Mouse (Mus musculus) spleen, adult 2 months (tissue): ENCODE measurements at regions not wholly inside any gene's neighbourhood (a gene's known extent, or its start where the extent isn't known, plus 50 kb on each side); places are given as distances from the start of the nearest gene placed in this dataset.

Experiments
- DNase-seq, 2 experiments: peaks; one replicate each; pipeline versions ENCODE4 v3.0.0 to v3.0.0-alpha.2; 2012 to 2021; ENCODE audit warnings: low spot score in 2 of 2, low read depth in 1 of 2
- H3K27ac ChIP-seq: fragments of 200-500 bp; 2 replicates; pipeline ENCODE4 v1.5.1; 2012; ENCODE audit warnings: low read length, inconsistent platforms; ENCODE audit not compliant: insufficient read depth
- H3K27me3 ChIP-seq: fragments of 200-500 bp; 2 replicates; pipeline ENCODE4 v1.6.1; 2012; ENCODE audit warnings: mild to moderate bottlenecking, moderate library complexity, low read length, inconsistent platforms; ENCODE audit not compliant: control insufficient read depth, insufficient read depth
- H3K36me3 ChIP-seq: fragments of 200-500 bp; 2 replicates; pipeline ENCODE4 v1.6.1; 2012; ENCODE audit warnings: mild to moderate bottlenecking, low read length, inconsistent platforms; ENCODE audit not compliant: control insufficient read depth, insufficient read depth
- H3K4me1 ChIP-seq: fragments of 200-500 bp; 2 replicates; pipeline ENCODE4 v1.6.1; 2011; ENCODE audit warnings: inconsistent platforms; ENCODE audit not compliant: control insufficient read depth, insufficient read depth, insufficient read length
- H3K4me3 ChIP-seq: fragments of 200-500 bp; 2 replicates; pipeline ENCODE4 v1.5.1; 2011; ENCODE audit warnings: mild to moderate bottlenecking, inconsistent platforms; ENCODE audit not compliant: insufficient read depth, insufficient read length; ENCODE audit errors: extremely low read depth
- CTCF ChIP-seq: fragments of 200-500 bp; IDR thresholded peaks from 2 replicates; pipeline ENCODE4 v1.5.1; 2011; ENCODE audit warnings: mild to moderate bottlenecking, inconsistent platforms; ENCODE audit not compliant: insufficient read depth, insufficient read length, insufficient replicate concordance; ENCODE audit errors: extremely low read depth
- POLR2A ChIP-seq: fragments of 200-500 bp; IDR thresholded peaks from 2 replicates; pipeline ENCODE4 v1.6.1; 2011; ENCODE audit warnings: low read depth, low read length, inconsistent platforms
- WGBS: fragments of 180-500 bp; shearing (Covaris S2); methylation state at CpG from one replicate; pipeline ENCODE4 v1.1.7; 2018; 5-methylcytosine and 5-hydroxymethylcytosine counted together

GRCm38 (mm10) chr12:106308291-106308955 is 298.4 kb downstream of the Vrk1 start:
- peak overlapping the region; percentile 66 for H3K27ac ChIP-seq
- 32% methylated on average over 12 of the region's 12 CpGs for WGBS
- H3K36me3 ChIP-seq, result no peaks in the 10 kb centered on the region
- TF ChIP-seq POLR2A, result no peak
- no peak for TF ChIP-seq CTCF
- no peaks in the 10 kb centered on the region; the same call in 1 of the 2 replicates for H3K4me1 ChIP-seq
- no peaks in the 10 kb centered on the region for H3K27me3 ChIP-seq
- H3K4me3 ChIP-seq, result no peak overlapping the region
- DNase-seq, result no peak

GRCm38 (mm10) chr12:106308956-106309610 is 299.1 kb downstream of the Vrk1 start:
- no peaks in the 10 kb centered on the region for H3K36me3 ChIP-seq
- WGBS, result 77% methylated on average over 25 of the region's 25 CpGs
- no peak overlapping the region; the same call in 1 of the 2 replicates for H3K4me3 ChIP-seq
- DNase-seq, result no peak
- TF ChIP-seq POLR2A, result no peak
- no peak for TF ChIP-seq CTCF
- H3K4me1 ChIP-seq, result no peaks in the 10 kb centered on the region; the same call in 1 of the 2 replicates
- peak overlapping the region; percentile 30 for H3K27ac ChIP-seq
- H3K27me3 ChIP-seq, result no peaks in the 10 kb centered on the region

- Histone ChIP-seq H3K36me3 (no peaks in the 10 kb centered on the region), H3K4me1 (no peaks in the 10 kb centered on the region; the same call in 1 of the 2 replicates), H3K4me3 (no peak overlapping the region; the same call in 1 of the 2 replicates), H3K27ac (peak overlapping the region; percentile 89), H3K27me3 (no peaks in the 10 kb centered on the region)
- TF ChIP-seq POLR2A, result no peak
- no peak for TF ChIP-seq CTCF
- no peak for DNase-seq
- WGBS, result 53% methylated on average over 6 of the region's 6 CpGs
Measured at GRCm38 (mm10) chr12:106310171-106310570, 300.1 kb downstream of the Vrk1 start.

DNA sequence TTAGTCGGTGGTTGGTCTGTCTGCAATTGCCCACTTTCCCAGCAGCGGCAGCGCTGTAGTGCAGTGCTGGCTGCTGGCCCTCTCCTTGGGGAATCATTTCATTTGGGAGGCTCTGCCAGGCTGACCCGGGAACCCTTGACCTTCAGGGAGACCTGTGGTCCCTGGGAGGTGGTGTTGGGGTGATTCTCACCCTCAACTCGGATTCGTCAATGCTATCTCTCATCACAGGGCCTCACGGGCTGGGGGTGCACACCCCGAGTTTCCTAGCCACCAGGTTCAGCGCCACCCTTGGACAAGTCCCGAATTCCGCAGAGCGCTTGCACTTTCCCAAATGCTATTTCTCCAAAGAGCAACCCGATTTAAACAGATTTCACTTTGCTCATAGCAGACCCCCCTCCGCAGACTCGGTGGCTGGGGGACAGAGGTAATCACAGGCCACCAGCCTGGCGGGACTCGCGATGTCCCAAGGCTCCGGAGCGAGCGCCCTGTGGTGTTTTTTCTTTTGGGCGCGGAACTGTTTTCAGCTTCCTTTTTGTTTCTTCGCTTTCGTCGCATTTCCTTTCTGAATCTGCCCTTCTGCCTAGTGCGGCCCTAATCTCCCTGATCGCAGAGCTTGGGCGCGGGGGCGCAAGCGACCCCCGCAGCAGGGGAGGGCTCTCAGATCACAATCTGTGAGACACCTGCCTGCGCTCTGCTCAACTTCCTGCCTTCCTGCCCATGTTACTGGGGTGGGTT is 300.7 kb downstream of the Vrk1 start:
- H3K27me3 ChIP-seq, result no peaks in the 10 kb centered on the region
- no peaks in the 10 kb centered on the region; the same call in 1 of the 2 replicates for H3K4me1 ChIP-seq
- no peak for TF ChIP-seq POLR2A
- peak in 1 of 2 experiments; percentile 15 for DNase-seq
- 3% methylated on average over 34 of the region's 34 CpGs for WGBS
- H3K4me3 ChIP-seq, result peak overlapping the region; percentile 28; the same call in 1 of the 2 replicates
- H3K27ac ChIP-seq, result peak overlapping the region; percentile 89
- no peaks in the 10 kb centered on the region for H3K36me3 ChIP-seq

DNA sequence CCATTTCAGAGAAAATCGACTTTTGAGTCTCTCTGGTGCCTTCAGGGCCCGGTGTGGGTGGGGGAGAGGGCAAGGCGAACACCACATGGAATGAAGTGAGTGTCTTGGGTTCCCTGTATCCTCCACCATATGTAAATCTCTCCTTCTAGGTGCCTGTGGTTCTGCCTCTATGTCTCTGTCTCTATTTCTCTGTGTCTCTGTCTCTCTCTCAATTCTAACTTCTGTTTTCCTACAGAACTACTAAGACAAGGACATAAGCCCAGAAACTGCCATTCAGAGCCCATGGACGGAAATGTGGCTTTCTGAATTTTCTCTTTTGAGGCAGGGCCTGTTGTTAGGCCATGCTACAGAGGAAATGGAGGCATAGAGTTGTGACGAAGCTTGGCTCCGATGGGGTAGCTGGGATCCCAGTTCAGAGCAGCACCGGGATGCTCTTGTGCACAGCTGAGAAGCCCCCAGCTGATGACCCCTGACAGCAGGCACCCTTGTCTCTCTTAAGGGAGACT is 301.3 kb downstream of the Vrk1 start:
- H3K4me1 ChIP-seq, result no peaks in the 10 kb centered on the region; the same call in 1 of the 2 replicates
- H3K27ac ChIP-seq, result peak overlapping the region; percentile 89
- 40% methylated on average over 7 of the region's 7 CpGs for WGBS
- H3K36me3 ChIP-seq, result no peaks in the 10 kb centered on the region
- no peak overlapping the region for H3K4me3 ChIP-seq
- no peaks in the 10 kb centered on the region for H3K27me3 ChIP-seq
- no peak for TF ChIP-seq CTCF
- no peak for TF ChIP-seq POLR2A
- DNase-seq, result no peak

- WGBS, result 88% methylated on average over 17 of the region's 17 CpGs
- no peak for DNase-seq
- no peak for TF ChIP-seq CTCF
- no peak for TF ChIP-seq POLR2A
- H3K4me3 ChIP-seq, result no peak overlapping the region
- peak overlapping the region; percentile 89 for H3K27ac ChIP-seq
- no peaks in the 10 kb centered on the region; the same call in 1 of the 2 replicates for H3K4me1 ChIP-seq
- H3K27me3 ChIP-seq, result no peaks in the 10 kb centered on the region
- H3K36me3 ChIP-seq, result no peaks in the 10 kb centered on the region
Measured at GRCm38 (mm10) chr12:106311831-106312600, 302.0 kb downstream of the Vrk1 start.
